Mouse (Mus musculus) embryonic facial prominence, embryonic 12.5 days (tissue): ENCODE data around the gene Otud7a. TPM values are rescaled to one million over a fixed set of nuclear protein-coding genes. Genes with fewer than 3 reads are reported as not detected.

Source experiments
- ATAC-seq: fragments of 200-750 bp; cut with Nextera tagmentation; 2 replicates; pipeline ENCODE4 v1.8.0; 2017; ENCODE audit not compliant: insufficient number of reproducible peaks, insufficient read depth, low FRiP score, low TSS enrichment
- H3K27ac ChIP-seq: fragments of 300-500 bp; sonication (generic); 2 replicates; pipeline ENCODE4 v1.5.1; 2016; ENCODE audit warnings: mild to moderate bottlenecking
- H3K27me3 ChIP-seq: fragments of 300-500 bp; sonication (generic); 2 replicates; pipeline ENCODE4 v1.6.1; 2016; ENCODE audit warnings: mild to moderate bottlenecking, moderate library complexity
- H3K36me3 ChIP-seq: fragments of 300-500 bp; sonication (generic); 2 replicates; pipeline ENCODE4 v1.6.1; 2016; ENCODE audit warnings: mild to moderate bottlenecking
- H3K4me1 ChIP-seq: fragments of 300-500 bp; sonication (generic); 2 replicates; pipeline ENCODE4 v1.6.1; 2016
- H3K4me2 ChIP-seq: fragments of 300-500 bp; sonication (generic); replicated peaks from 2 replicates; pipeline ENCODE4 v1.6.1; 2016; ENCODE audit warnings: mild to moderate bottlenecking, moderate library complexity
- H3K4me3 ChIP-seq: fragments of 300-500 bp; sonication (generic); 2 replicates; pipeline ENCODE4 v1.5.1; 2016; ENCODE audit warnings: mild to moderate bottlenecking
- H3K9ac ChIP-seq: fragments of 300-500 bp; sonication (generic); 2 replicates; pipeline ENCODE4 v1.6.1; 2016; ENCODE audit warnings: mild to moderate bottlenecking, moderate library complexity
- H3K9me3 ChIP-seq: fragments of 300-500 bp; sonication (generic); 2 replicates; pipeline ENCODE4 v1.6.1; 2016; ENCODE audit warnings: mild to moderate bottlenecking, moderate library complexity
- WGBS: fragments of 180-500 bp; shearing (Covaris S2); methylation state at CpG from one replicate; pipeline ENCODE4 v1.1.7; 2016; 5-methylcytosine and 5-hydroxymethylcytosine counted together
- polyA plus RNA-seq: library from polyadenylated mRNA; unstranded; fragments of >200 nt; fragmentation: Nextera tagmentation; extraction: Ambion mirVana; gene quantifications from 2 replicates; pipeline ENCODE4 v1.2.1, GENCODE M21; 2016

Gene Otud7a
- polyA plus RNA-seq, 1 experiment from 2014 or later, result 0.28 TPM

GRCm38 (mm10) chr7:63719183-63719944, 274.8 kb downstream of the Otud7a start:
- H3K27ac ChIP-seq, result no peak overlapping the region
- ATAC-seq, result no peak
- peaks cover 3% of the 10 kb centered on the region; the same call in 1 of the 2 replicates for H3K27me3 ChIP-seq
- no peaks in the 10 kb centered on the region for H3K4me1 ChIP-seq
- no peaks in the 10 kb centered on the region for H3K9me3 ChIP-seq
- 88% methylated on average over 13 of the region's 13 CpGs for WGBS
- H3K4me2 ChIP-seq, result no peak overlapping the region
- H3K9ac ChIP-seq, result no peak overlapping the region
- no peaks in the 10 kb centered on the region for H3K36me3 ChIP-seq
- no peak overlapping the region for H3K4me3 ChIP-seq

- H3K27me3 ChIP-seq, result peaks cover 3% of the 10 kb centered on the region; the same call in 1 of the 2 replicates
- H3K9ac ChIP-seq, result no peak overlapping the region
- H3K4me1 ChIP-seq, result no peaks in the 10 kb centered on the region
- H3K9me3 ChIP-seq, result no peaks in the 10 kb centered on the region
- WGBS, result 53% methylated on average over 2 of the region's 2 CpGs
- H3K27ac ChIP-seq, result no peak overlapping the region
- no peak overlapping the region for H3K4me3 ChIP-seq
- no peaks in the 10 kb centered on the region for H3K36me3 ChIP-seq
- no peak overlapping the region for H3K4me2 ChIP-seq
- no peak for ATAC-seq
Measured at GRCm38 (mm10) chr7:63720682-63721081, 276.1 kb downstream of the Otud7a start.

GRCm38 (mm10) chr7:63725040-63725729, 280.6 kb downstream of the Otud7a start:
- no peak overlapping the region for H3K9ac ChIP-seq
- WGBS, result 67% methylated on average over 6 of the region's 6 CpGs
- H3K36me3 ChIP-seq, result no peaks in the 10 kb centered on the region
- H3K27me3 ChIP-seq, result no peaks in the 10 kb centered on the region
- no peaks in the 10 kb centered on the region for H3K9me3 ChIP-seq
- no peaks in the 10 kb centered on the region for H3K4me1 ChIP-seq
- H3K4me3 ChIP-seq, result no peak overlapping the region
- no peak overlapping the region for H3K27ac ChIP-seq
- ATAC-seq, result no peak
- no peak overlapping the region for H3K4me2 ChIP-seq

- Histone ChIP-seq H3K27me3 (no peaks in the 10 kb centered on the region), H3K4me3 (no peak overlapping the region), H3K27ac (no peak overlapping the region), H3K4me2 (no peak overlapping the region), H3K9me3 (no peaks in the 10 kb centered on the region), H3K9ac (no peak overlapping the region), H3K36me3 (no peaks in the 10 kb centered on the region), H3K4me1 (no peaks in the 10 kb centered on the region)
- 89% methylated on average over 5 of the region's 5 CpGs for WGBS
- ATAC-seq, result no peak
Measured at GRCm38 (mm10) chr7:63729605-63730004, 285.1 kb downstream of the Otud7a start.

GRCm38 (mm10) chr7:63730012-63730411, 285.5 kb downstream of the Otud7a start:
- Histone ChIP-seq H3K4me2 (no peak overlapping the region), H3K36me3 (no peaks in the 10 kb centered on the region), H3K27ac (no peak overlapping the region), H3K9ac (no peak overlapping the region), H3K4me3 (no peak overlapping the region), H3K27me3 (no peaks in the 10 kb centered on the region), H3K4me1 (no peaks in the 10 kb centered on the region), H3K9me3 (no peaks in the 10 kb centered on the region)
- no peak for ATAC-seq

- Histone ChIP-seq H3K9ac (no peak overlapping the region), H3K4me3 (no peak overlapping the region), H3K36me3 (no peaks in the 10 kb centered on the region), H3K4me2 (no peak overlapping the region), H3K4me1 (no peaks in the 10 kb centered on the region), H3K27ac (no peak overlapping the region), H3K9me3 (no peaks in the 10 kb centered on the region), H3K27me3 (no peaks in the 10 kb centered on the region)
- no peak for ATAC-seq
- WGBS, result 59% methylated on average over 4 of the region's 4 CpGs
Measured at GRCm38 (mm10) chr7:63737725-63738124, 293.2 kb downstream of the Otud7a start.

- Histone ChIP-seq H3K27ac (no peak overlapping the region), H3K4me2 (no peak overlapping the region), H3K36me3 (no peaks in the 10 kb centered on the region), H3K27me3 (no peaks in the 10 kb centered on the region), H3K9me3 (no peaks in the 10 kb centered on the region), H3K9ac (no peak overlapping the region), H3K4me1 (no peaks in the 10 kb centered on the region), H3K4me3 (no peak overlapping the region)
- ATAC-seq, result no peak
- WGBS, result 86% methylated on average over 1 of the region's 1 CpGs
Measured at GRCm38 (mm10) chr7:63738142-63738541, 293.6 kb downstream of the Otud7a start.

- Histone ChIP-seq H3K27ac (no peak overlapping the region), H3K27me3 (no peaks in the 10 kb centered on the region), H3K36me3 (no peaks in the 10 kb centered on the region), H3K4me2 (no peak overlapping the region), H3K4me1 (no peaks in the 10 kb centered on the region), H3K9me3 (no peaks in the 10 kb centered on the region), H3K4me3 (no peak overlapping the region), H3K9ac (no peak overlapping the region)
- WGBS, result 100% methylated on average over 1 of the region's 1 CpGs
- ATAC-seq, result no peak
Measured at GRCm38 (mm10) chr7:63743116-63743515, 298.6 kb downstream of the Otud7a start.

GRCm38 (mm10) chr7:63752081-63752480, 307.5 kb downstream of the Otud7a start:
- Histone ChIP-seq H3K4me3 (no peak overlapping the region), H3K27me3 (peaks cover 40% of the 10 kb centered on the region), H3K9me3 (no peaks in the 10 kb centered on the region), H3K9ac (no peak overlapping the region), H3K27ac (no peak overlapping the region), H3K4me2 (no peak overlapping the region), H3K36me3 (no peaks in the 10 kb centered on the region), H3K4me1 (peaks cover 11% of the 10 kb centered on the region)
- WGBS, result 47% methylated on average over 4 of the region's 4 CpGs
- ATAC-seq, result no peak

GRCm38 (mm10) chr7:63753274-63753751, 308.8 kb downstream of the Otud7a start:
- Histone ChIP-seq H3K9me3 (no peaks in the 10 kb centered on the region), H3K27me3 (peaks cover 52% of the 10 kb centered on the region), H3K9ac (no peak overlapping the region), H3K4me1 (peaks cover 13% of the 10 kb centered on the region), H3K27ac (no peak overlapping the region), H3K4me2 (no peak overlapping the region; the same call in 1 of the 2 replicates), H3K4me3 (no peak overlapping the region), H3K36me3 (no peaks in the 10 kb centered on the region)
- WGBS, result 15% methylated on average over 6 of the region's 6 CpGs
- ATAC-seq, result 0 out of 2 replicates have a peak, but pooled peaks have one; percentile 47

- Histone ChIP-seq H3K27me3 (peaks cover 67% of the 10 kb centered on the region), H3K9me3 (no peaks in the 10 kb centered on the region), H3K27ac (no peak overlapping the region), H3K4me1 (peaks cover 13% of the 10 kb centered on the region), H3K9ac (peak overlapping the region; percentile 24; the same call in 1 of the 2 replicates), H3K36me3 (no peaks in the 10 kb centered on the region), H3K4me2 (peak overlapping the region; percentile 71), H3K4me3 (peak overlapping the region; percentile 35)
- no peak for ATAC-seq
- 2% methylated on average over 43 of the region's 43 CpGs for WGBS
Measured at GRCm38 (mm10) chr7:63754573-63755475, 310.3 kb downstream of the Otud7a start.
